Mouse (Mus musculus) left cerebral cortex, adult 9 months (tissue): ENCODE measurements around the gene Itpk1.

Source experiments
- DNase-seq, 2 experiments: peaks; one replicate each; pipeline ENCODE4 v3.0.0; 2022; ENCODE audit warnings: low spot score in 2 of 2

Gene Itpk1

GRCm38 (mm10) chr12:102713153-102713865 lies 8.6 kb upstream of the Itpk1 start:
- no peak for DNase-seq

- DNase-seq, result no peak
These were observed 6.2 kb upstream of the Itpk1 start for GRCm38 (mm10) chr12:102710851-102711375.

- DNase-seq, result no peak
These were observed 5.2 kb upstream of the Itpk1 start for GRCm38 (mm10) chr12:102709896-102710295.

GRCm38 (mm10) chr12:102708220-102708619 lies 3.5 kb upstream of the Itpk1 start:
- no peak for DNase-seq

- no peak for DNase-seq
These were observed 2.2 kb upstream of the Itpk1 start for GRCm38 (mm10) chr12:102706833-102707463.

- no peak for DNase-seq
These were observed 1.3 kb upstream of the Itpk1 start for GRCm38 (mm10) chr12:102705906-102706640.

- peak; percentile 75 to 92 for DNase-seq
These were observed 614 bp upstream of the Itpk1 start for GRCm38 (mm10) chr12:102705216-102705871.

GRCm38 (mm10) chr12:102703921-102704408 lies 765 bp downstream of the Itpk1 start:
- DNase-seq, result no peak

- no peak for DNase-seq
These were observed 1.3 kb downstream of the Itpk1 start for GRCm38 (mm10) chr12:102703441-102703840.

- peak in 1 of 2 experiments; percentile 68 for DNase-seq
These were observed 1.7 kb downstream of the Itpk1 start for GRCm38 (mm10) chr12:102703111-102703412.

- DNase-seq, result peak in 1 of 2 experiments; percentile 82
These were observed 2.2 kb downstream of the Itpk1 start for GRCm38 (mm10) chr12:102702356-102703110.

GRCm38 (mm10) chr12:102701691-102702207 lies 3.0 kb downstream of the Itpk1 start:
- no peak for DNase-seq

GRCm38 (mm10) chr12:102700453-102700852 lies 4.3 kb downstream of the Itpk1 start:
- no peak for DNase-seq

- DNase-seq, result no peak
These were observed 5.6 kb downstream of the Itpk1 start for GRCm38 (mm10) chr12:102699156-102699555.

GRCm38 (mm10) chr12:102698089-102698684 lies 6.5 kb downstream of the Itpk1 start:
- DNase-seq, result no peak

- no peak for DNase-seq
These were observed 7.3 kb downstream of the Itpk1 start for GRCm38 (mm10) chr12:102697381-102697780.

GRCm38 (mm10) chr12:102696635-102697354 lies 7.9 kb downstream of the Itpk1 start:
- DNase-seq, result no peak

GRCm38 (mm10) chr12:102695369-102696239 lies 9.1 kb downstream of the Itpk1 start:
- peak; percentile 53 to 88 for DNase-seq

- no peak for DNase-seq
These were observed 13.0 kb downstream of the Itpk1 start for GRCm38 (mm10) chr12:102691761-102692160.
